Mouse (Mus musculus) megakaryocyte progenitor cell, adult 5-6 weeks (primary cell): ENCODE data around the gene Kcne3. TPM values are rescaled to one million over a fixed set of nuclear protein-coding genes. Genes with fewer than 3 reads are reported as not detected.

Source experiments
- ATAC-seq: replicated peaks from 2 replicates; pipeline ENCODE4 v1.8.0; 2016; ENCODE audit warnings: mild to moderate bottlenecking, moderate TSS enrichment, inconsistent platforms; ENCODE audit not compliant: poor library complexity
- total RNA-seq, 2 experiments: library from RNA; stranded (forward) in 1 of 2; stranded (reverse) in 1 of 2; fragments of 157-497, 149-512 nt in 1 of 2; fragments of 200-1000 nt in 1 of 2; gene quantifications; 2 replicates each; pipeline versions ENCODE4 v1.2.3 to v1.2.4; 2015 to 2017

Kcne3 gene
- total RNA-seq (2015), result 0.59 and 0.77 TPM in 2 replicates
- total RNA-seq (2017), result 2.0 and 4.2 TPM in 2 replicates

- peak; percentile 19 for ATAC-seq
Observed at GRCm38 (mm10) chr7:100176269-100176668, at the start of gene Kcne3. TSS of gene Kcne3 (plus strand) at chr7:100176502.

GRCm38 (mm10) chr7:100126514-100126913 lies 49.8 kb upstream of the Kcne3 start:
- ATAC-seq, result no peak

DNA sequence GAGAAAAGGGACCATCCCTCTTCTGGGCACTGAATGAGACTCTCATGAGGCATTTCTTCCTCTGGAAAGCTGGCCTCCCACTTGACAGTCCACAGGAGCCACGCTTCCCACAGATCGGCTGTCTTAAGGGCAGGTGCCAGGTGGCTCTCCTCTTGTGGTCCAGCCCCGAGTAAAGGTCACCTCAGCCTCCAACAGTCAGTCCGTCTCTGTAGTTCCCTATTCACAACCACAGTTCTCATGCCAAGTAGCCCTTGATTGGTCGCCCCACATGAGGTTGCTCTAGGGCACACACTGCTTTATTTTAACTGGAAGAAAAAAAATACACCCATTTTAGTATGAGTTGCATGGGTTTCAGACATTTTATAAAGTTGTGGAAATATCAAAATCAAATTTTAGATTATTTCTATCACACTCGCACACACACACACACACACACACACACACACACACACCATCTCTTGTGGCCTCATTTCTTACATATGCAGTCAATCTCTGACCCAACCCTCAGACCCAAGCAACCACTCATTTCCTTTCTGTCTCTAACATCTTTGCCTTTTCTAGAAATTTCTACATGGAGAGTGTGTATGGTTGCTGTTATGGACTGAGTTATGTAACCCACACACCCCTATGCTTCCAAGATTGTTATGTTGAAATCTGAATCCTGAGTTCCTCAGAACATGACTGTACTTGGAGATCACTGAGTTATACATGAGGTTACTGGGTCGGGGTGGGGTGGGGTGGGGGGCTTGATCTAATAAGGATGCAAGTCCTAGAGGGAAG lies 47.9 kb upstream of the Kcne3 start:
- peak; percentile 52 for ATAC-seq

DNA sequence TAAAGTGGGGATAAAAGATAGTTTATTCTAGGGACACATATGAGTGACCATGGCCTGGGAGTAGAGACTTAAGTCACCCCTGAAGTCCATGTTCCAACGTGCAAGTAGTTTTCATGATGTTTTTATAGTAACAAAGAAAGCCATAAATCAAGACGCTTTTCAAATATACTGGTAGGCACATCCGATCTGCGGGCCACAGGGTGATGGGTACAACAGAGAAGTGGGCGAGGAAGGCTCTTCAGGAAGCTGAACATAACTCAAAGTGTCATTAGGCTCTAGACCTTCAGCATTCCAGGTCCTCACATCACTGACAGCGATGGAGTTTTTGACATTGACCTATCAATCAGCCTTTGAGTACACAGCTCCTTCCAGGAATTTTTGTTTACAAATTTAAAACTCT lies 45.7 kb upstream of the Kcne3 start:
- ATAC-seq, result no peak; the same call in 1 of the 2 replicates

DNA sequence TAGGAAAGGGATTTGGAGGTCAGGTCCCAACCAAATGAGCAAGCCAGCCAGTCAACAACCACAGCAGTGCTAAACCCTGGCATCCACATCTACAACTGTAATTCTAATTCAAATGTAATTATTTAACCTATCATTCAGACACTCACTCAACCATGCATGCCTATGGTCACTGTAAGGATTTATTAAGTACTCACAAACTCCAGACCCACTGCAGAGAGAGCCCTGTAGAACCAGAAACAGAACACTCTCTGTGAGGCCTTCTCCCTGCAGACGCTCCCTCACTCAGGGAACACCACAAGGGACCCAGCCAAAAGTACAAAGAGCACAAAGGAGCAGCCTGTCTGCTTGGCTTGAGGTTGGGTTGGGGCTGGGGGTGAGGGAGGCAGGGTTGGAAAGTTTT lies 43.9 kb upstream of the Kcne3 start:
- no peak for ATAC-seq

DNA sequence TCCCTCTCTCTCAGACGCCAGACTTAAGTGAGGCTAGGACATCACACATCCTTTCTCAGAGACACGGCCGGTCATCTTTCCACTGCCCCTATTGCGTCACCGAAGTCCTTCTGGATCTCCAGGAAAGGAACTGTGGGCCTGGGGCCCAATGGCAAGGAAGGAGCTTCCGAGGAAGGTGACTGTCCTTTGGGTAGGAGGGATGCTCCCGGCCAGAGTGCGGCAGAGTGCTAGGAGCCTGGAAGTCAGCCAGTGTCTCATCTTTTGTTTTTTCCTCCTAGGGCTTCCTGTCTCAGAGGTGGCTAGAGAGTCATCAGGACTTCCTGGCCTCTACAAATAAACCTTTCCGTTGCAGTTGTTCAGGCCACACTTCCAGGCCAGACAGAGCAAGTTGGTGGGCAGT lies 39.3 kb upstream of the Kcne3 start:
- ATAC-seq, result no peak

GRCm38 (mm10) chr7:100138075-100138474 lies 38.2 kb upstream of the Kcne3 start:
- no peak for ATAC-seq

DNA sequence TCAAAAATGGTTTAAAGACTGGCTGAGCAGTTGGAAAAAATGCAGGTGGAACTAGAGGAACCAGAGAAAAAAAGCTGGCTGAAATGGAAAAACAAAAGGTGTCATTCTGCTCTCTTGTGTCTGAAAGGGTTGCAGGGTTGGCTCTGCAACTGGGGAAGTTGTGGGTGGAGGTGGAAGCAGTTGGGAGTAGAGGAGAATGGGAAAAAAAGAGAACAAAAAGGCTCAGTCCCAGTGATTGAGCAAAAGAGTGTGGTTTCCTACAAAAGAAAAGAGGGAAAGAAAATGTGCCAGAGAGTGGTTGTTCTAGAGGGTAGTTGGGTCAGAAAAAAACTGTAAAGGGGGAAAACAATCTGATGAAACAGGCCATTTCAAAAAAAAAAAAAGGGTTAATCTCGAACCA lies 35.7 kb upstream of the Kcne3 start:
- peak; percentile 54 for ATAC-seq

- no peak for ATAC-seq
Observed at GRCm38 (mm10) chr7:100148586-100148985, 27.7 kb upstream of the Kcne3 start.

DNA sequence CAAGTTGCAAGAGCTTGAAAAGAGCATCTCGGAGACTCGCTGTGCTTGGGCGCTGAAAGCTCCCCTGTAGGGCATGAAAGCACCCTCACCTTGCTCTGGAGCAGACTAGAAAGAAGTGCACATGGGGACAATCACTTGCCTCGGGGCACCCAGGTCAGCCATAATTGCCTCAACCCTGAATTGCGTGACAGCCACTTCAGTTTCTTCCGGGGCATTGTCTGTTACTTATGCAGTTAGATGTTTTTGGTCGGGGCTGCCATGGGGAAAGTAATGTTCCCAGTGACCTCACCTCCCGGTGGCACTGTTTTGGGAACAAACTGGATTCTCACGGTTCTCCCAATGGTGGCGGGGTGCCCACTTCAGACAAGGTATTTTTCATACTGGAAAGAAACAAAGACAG lies 26.2 kb upstream of the Kcne3 start:
- no peak for ATAC-seq

GRCm38 (mm10) chr7:100150626-100151025 lies 25.7 kb upstream of the Kcne3 start:
- no peak for ATAC-seq

DNA sequence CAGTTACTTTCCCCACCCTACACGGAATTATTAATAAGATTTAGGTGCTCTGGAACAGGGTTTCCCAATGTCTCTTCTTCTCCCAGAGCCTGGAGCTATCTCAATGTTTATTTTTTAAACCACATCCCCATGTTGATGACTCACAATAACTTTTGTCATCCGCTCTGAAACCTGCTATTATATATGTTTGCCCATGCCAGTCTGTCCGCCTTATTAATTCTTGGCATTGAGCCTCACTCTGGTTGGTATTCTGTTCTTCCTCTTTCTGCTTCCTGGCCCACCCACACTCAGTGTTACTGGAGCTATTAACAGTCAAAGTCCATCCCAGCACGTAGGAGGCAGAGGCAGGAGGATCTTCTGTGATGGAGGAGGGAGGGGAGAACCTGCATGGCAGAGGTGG lies 18.6 kb upstream of the Kcne3 start:
- 0 out of 2 replicates have a peak, but pooled peaks have one; percentile 27 for ATAC-seq

- peak; percentile 92 for ATAC-seq
Observed at GRCm38 (mm10) chr7:100159105-100159841, 17.0 kb upstream of the Kcne3 start, which contains the start of gene Lipt2. TSS of gene Lipt2 (plus strand) at chr7:100159277.

GRCm38 (mm10) chr7:100160006-100160405 lies 16.3 kb upstream of the Kcne3 start:
- ATAC-seq, result no peak

- no peak for ATAC-seq
Observed at GRCm38 (mm10) chr7:100163506-100163905, 12.8 kb upstream of the Kcne3 start.

DNA sequence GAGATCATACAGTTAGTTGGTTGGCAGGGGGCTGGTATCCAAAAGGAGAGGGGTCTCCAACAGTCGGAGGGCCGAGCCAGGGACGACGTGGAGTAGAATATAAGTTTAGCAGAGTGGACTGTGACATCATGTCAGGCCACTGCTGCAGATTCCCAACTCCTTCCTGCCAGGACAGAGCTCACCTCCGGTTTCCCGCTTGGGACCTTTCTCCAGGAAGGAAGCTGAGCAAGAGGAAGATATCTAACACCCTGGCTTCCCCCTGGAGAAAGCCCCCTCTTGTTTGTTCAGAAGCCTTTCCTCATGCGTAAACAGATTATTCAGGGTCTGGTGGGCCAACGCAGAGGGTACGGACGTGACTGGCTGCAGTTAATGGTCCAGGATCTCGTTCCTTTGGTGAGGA lies 7.6 kb upstream of the Kcne3 start:
- no peak for ATAC-seq

DNA sequence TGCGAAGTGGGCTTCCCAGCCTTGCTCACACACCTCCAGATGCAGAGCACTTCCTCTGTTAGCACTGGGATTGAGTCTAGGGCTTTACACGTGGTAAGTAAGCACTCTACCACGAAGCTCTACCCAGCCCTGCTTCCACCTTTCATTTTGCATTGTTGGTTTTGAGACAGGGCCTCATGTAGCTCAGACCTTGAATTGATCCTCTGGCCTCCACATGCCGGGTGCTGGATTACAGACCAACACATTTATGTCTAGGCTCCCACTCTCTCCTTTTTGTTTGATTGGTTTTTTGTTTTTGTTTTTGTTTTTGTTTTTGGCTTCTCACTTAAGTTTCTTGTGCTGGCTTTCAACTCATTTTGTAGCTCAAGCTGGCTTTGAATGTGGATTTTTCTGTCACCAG lies 5.5 kb upstream of the Kcne3 start:
- no peak for ATAC-seq

DNA sequence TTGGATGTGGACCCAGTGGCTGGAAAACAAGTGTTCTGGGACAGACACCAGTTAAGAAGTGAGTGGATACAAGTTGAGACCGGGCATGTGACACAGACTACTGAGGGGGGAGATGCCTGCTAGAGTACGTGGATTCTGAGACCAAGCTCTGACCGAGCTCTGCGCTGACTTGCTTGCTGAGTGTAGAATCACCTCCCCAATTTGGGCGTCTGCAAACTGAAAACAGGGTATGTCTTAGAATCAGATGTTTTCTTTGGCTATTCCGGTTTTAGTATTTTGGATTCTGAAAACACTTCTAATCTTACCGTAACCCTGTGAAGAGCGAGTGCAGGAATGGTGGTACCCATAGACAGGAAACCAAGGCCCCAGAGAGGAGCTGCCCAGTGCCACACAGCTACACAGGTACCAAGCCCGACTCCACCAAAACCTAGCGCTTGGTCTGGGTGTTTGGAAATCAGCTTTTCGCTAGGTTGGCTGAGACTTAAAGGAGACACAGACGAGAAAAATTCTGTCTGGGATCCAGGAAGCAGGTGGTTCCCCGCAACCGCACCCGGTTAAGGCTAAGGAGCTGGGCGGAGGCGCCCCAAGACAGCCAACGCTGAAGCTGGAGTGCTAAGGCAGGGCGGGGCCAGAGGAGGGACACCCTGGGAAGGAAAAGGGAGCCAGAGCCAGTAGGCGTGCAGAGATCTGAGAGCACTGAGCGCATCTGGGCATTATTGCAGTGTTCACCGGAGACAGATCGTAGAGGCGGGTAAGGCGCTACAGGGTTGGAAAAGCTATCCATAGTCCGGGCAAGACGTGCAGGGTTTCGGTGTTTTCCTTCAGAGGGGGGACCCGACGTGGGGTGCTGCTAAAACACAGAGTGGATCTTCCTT lies 2.0 kb downstream of the Kcne3 start:
- ATAC-seq, result peak; percentile 74

GRCm38 (mm10) chr7:100178891-100179233 lies 2.6 kb downstream of the Kcne3 start:
- ATAC-seq, result peak; percentile 3; the same call in 1 of the 2 replicates

- ATAC-seq, result peak; percentile 72
Observed at GRCm38 (mm10) chr7:100179394-100179793, 3.1 kb downstream of the Kcne3 start.

DNA sequence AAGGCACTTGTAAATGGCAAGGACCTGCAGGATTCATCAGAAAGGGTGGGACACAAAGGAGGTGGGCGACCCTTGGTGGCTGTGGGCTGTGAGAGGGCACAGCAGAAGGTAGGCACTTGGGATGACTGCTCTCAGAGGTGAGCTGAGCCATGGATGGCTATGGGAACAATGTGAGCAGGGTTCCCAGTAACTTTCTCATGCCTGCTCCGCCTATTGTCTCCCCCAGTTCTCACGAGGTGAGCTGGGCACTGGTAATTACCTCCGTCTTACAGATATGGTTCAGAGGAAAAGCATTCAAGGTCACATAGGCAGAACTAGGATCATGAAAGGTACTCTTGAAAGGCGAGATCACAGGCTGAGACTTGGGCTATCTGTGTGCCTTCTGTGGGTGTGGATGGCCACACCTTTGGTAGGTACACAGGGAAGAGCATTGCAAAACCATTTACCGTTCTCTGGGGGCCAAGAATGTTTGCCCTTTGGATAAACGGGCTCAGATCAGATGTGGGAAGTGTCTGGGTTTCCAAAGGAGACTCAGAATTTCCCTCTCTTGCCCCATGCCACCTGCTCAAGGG lies 3.6 kb downstream of the Kcne3 start:
- no peak; the same call in 1 of the 2 replicates for ATAC-seq
